Mouse (Mus musculus): ENCODE data around the gene Ppp1r3g. TPM values are rescaled to one million over a fixed set of nuclear protein-coding genes. Genes with fewer than 3 reads are reported as not detected.

The Ppp1r3g gene
- 2.9 and 3.0 TPM in 2 replicates for polyA plus RNA-seq (2014; fragmentation: Nextera tagmentation; extraction: Ambion mirVana)

- Histone ChIP-seq H3K4me3 (ENCODE audit: low read depth, low read length) (no peak within 1 kb of the TSS), H3K27ac (ENCODE audit: low read depth, low read length) (no peak within 1 kb of the TSS), H3K27me3 (ENCODE audit: control insufficient read depth, insufficient read depth, low read length) (no peaks in the 10 kb centered on the region), H3K9ac (ENCODE audit: low read length) (no peak within 1 kb of the TSS), H3K4me2 (ENCODE audit: low read depth, low read length, severe bottlenecking) (no peak within 1 kb of the TSS), H3K9me3 (ENCODE audit: control insufficient read depth, low read length) (no peaks in the 10 kb centered on the region), H3K4me1 (replicated peaks; ENCODE audit: control insufficient read depth, insufficient read depth, low read length) (no peaks in the 10 kb centered on the region), H3K36me3 (ENCODE audit: control insufficient read depth, insufficient read depth, low read length) (no peaks in the 10 kb centered on the region)
- WGBS, result 94% methylated on average over 1 of the region's 1 CpGs
- DNase-seq (ENCODE audit: low spot score), result no peak
- no peak for ATAC-seq (replicated peaks; ENCODE audit: low FRiP score)
Measured at GRCm38 (mm10) chr13:35958539-35958938, at the start of gene Ppp1r3g. Gene Ppp1r3g, plus strand, starts transcription at chr13:35958839.

DNA sequence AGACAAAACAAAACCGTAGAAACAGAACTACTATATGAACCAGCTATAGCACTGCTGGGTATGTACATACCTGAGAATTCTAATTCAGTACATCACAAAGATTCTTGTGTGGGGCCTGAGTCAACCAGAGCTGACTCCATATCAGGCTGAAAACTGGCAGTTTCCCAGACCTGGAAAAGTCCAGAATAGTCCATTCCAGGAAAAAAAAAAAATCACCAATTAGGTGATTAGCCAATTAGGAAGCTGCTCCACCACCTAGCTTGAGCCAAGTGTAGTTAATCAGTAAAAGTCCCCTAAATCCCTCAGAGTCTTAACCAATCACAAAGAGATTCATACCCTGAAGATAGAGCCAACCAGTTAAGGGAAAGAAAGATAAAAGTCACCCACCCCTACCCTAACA, 47.2 kb upstream of the Ppp1r3g start:
- DNase-seq (ENCODE audit: low spot score) (no peak), ATAC-seq (replicated peaks; ENCODE audit: low FRiP score) (no peak)
- no peak overlapping the region for H3K27ac ChIP-seq (ENCODE audit: low read depth, low read length)
- H3K4me2 ChIP-seq (ENCODE audit: low read depth, low read length, severe bottlenecking), result no peak overlapping the region
- WGBS, result 86% methylated on average over 1 of the region's 1 CpGs
- H3K9me3 ChIP-seq (ENCODE audit: control insufficient read depth, low read length), result no peaks in the 10 kb centered on the region
- H3K36me3 ChIP-seq (ENCODE audit: control insufficient read depth, insufficient read depth, low read length), result no peaks in the 10 kb centered on the region
- no peaks in the 10 kb centered on the region for H3K27me3 ChIP-seq (ENCODE audit: control insufficient read depth, insufficient read depth, low read length)
- no peak overlapping the region for H3K4me3 ChIP-seq (ENCODE audit: low read depth, low read length)
- H3K9ac ChIP-seq (ENCODE audit: low read length), result no peak overlapping the region
- H3K4me1 ChIP-seq (replicated peaks; ENCODE audit: control insufficient read depth, insufficient read depth, low read length), result no peaks in the 10 kb centered on the region

GRCm38 (mm10) chr13:35937991-35938390, 20.6 kb upstream of the Ppp1r3g start:
- H3K4me2 ChIP-seq (ENCODE audit: low read depth, low read length, severe bottlenecking), result no peak overlapping the region
- no peaks in the 10 kb centered on the region; the same call in 1 of the 2 replicates for H3K9me3 ChIP-seq (ENCODE audit: control insufficient read depth, low read length)
- DNase-seq (ENCODE audit: low spot score), result no peak
- H3K4me1 ChIP-seq (replicated peaks; ENCODE audit: control insufficient read depth, insufficient read depth, low read length), result no peaks in the 10 kb centered on the region
- H3K36me3 ChIP-seq (ENCODE audit: control insufficient read depth, insufficient read depth, low read length), result no peaks in the 10 kb centered on the region
- ATAC-seq (replicated peaks; ENCODE audit: low FRiP score), result no peak
- 84% methylated on average over 2 of the region's 2 CpGs for WGBS
- no peaks in the 10 kb centered on the region for H3K27me3 ChIP-seq (ENCODE audit: control insufficient read depth, insufficient read depth, low read length)
- H3K4me3 ChIP-seq (ENCODE audit: low read depth, low read length), result no peak overlapping the region
- no peak overlapping the region for H3K27ac ChIP-seq (ENCODE audit: low read depth, low read length)
- no peak overlapping the region for H3K9ac ChIP-seq (ENCODE audit: low read length)

GRCm38 (mm10) chr13:35939871-35940665, 18.6 kb upstream of the Ppp1r3g start:
- Histone ChIP-seq H3K27me3 (ENCODE audit: control insufficient read depth, insufficient read depth, low read length) (no peaks in the 10 kb centered on the region), H3K4me2 (ENCODE audit: low read depth, low read length, severe bottlenecking) (no peak overlapping the region), H3K36me3 (ENCODE audit: control insufficient read depth, insufficient read depth, low read length) (no peaks in the 10 kb centered on the region), H3K9me3 (ENCODE audit: control insufficient read depth, low read length) (no peaks in the 10 kb centered on the region; the same call in 1 of the 2 replicates), H3K4me1 (replicated peaks; ENCODE audit: control insufficient read depth, insufficient read depth, low read length) (no peaks in the 10 kb centered on the region), H3K27ac (ENCODE audit: low read depth, low read length) (no peak overlapping the region), H3K4me3 (ENCODE audit: low read depth, low read length) (no peak overlapping the region), H3K9ac (ENCODE audit: low read length) (no peak overlapping the region)
- no peak for ATAC-seq (replicated peaks; ENCODE audit: low FRiP score)
- WGBS, result 71% methylated on average over 18 of the region's 18 CpGs
- no peak for DNase-seq (ENCODE audit: low spot score)

DNA sequence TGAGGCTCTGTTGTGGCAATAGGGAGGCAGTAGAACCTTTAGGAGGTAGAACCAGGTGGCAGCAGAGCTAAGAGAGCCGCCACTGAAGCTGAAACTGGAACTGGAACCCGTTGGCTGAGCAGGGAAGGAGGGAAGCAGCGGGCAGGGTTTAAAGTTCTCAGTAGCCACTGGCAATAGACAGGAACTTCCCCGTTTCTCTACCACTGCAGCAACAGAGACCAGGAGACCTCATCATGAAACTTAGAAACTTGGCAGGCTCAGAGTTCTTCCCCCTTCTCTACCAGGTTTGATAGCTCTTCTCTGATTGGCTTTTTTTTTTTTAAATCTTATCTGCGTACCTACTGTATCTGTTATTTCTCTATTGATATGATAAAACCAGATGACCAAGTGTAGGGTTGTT, 17.7 kb upstream of the Ppp1r3g start:
- Histone ChIP-seq H3K27me3 (ENCODE audit: control insufficient read depth, insufficient read depth, low read length) (no peaks in the 10 kb centered on the region), H3K4me3 (ENCODE audit: low read depth, low read length) (no peak overlapping the region), H3K27ac (ENCODE audit: low read depth, low read length) (no peak overlapping the region), H3K4me1 (replicated peaks; ENCODE audit: control insufficient read depth, insufficient read depth, low read length) (no peaks in the 10 kb centered on the region), H3K9me3 (ENCODE audit: control insufficient read depth, low read length) (no peaks in the 10 kb centered on the region), H3K36me3 (ENCODE audit: control insufficient read depth, insufficient read depth, low read length) (no peaks in the 10 kb centered on the region), H3K4me2 (ENCODE audit: low read depth, low read length, severe bottlenecking) (no peak overlapping the region), H3K9ac (ENCODE audit: low read length) (no peak overlapping the region)
- no peak for ATAC-seq (replicated peaks; ENCODE audit: low FRiP score)
- no peak for DNase-seq (ENCODE audit: low spot score)
- 85% methylated on average over 5 of the region's 5 CpGs for WGBS

- H3K4me3 ChIP-seq (ENCODE audit: low read depth, low read length), result no peak overlapping the region
- H3K4me1 ChIP-seq (replicated peaks; ENCODE audit: control insufficient read depth, insufficient read depth, low read length), result no peaks in the 10 kb centered on the region
- H3K27ac ChIP-seq (ENCODE audit: low read depth, low read length), result no peak overlapping the region
- WGBS, result 84% methylated on average over 20 of the region's 20 CpGs
- H3K4me2 ChIP-seq (ENCODE audit: low read depth, low read length, severe bottlenecking), result no peak overlapping the region
- no peak for DNase-seq (ENCODE audit: low spot score)
- H3K9ac ChIP-seq (ENCODE audit: low read length), result no peak overlapping the region
- ATAC-seq (replicated peaks; ENCODE audit: low FRiP score), result no peak
- no peaks in the 10 kb centered on the region for H3K9me3 ChIP-seq (ENCODE audit: control insufficient read depth, low read length)
- H3K36me3 ChIP-seq (ENCODE audit: control insufficient read depth, insufficient read depth, low read length), result no peaks in the 10 kb centered on the region
- H3K27me3 ChIP-seq (ENCODE audit: control insufficient read depth, insufficient read depth, low read length), result no peaks in the 10 kb centered on the region
Measured at GRCm38 (mm10) chr13:35946659-35947353, 11.8 kb upstream of the Ppp1r3g start.

- peak; percentile 87 for DNase-seq (ENCODE audit: low spot score)
- no peaks in the 10 kb centered on the region for H3K36me3 ChIP-seq (ENCODE audit: control insufficient read depth, insufficient read depth, low read length)
- H3K4me3 ChIP-seq (ENCODE audit: low read depth, low read length), result no peak overlapping the region
- no peaks in the 10 kb centered on the region for H3K27me3 ChIP-seq (ENCODE audit: control insufficient read depth, insufficient read depth, low read length)
- no peaks in the 10 kb centered on the region for H3K9me3 ChIP-seq (ENCODE audit: control insufficient read depth, low read length)
- H3K4me2 ChIP-seq (ENCODE audit: low read depth, low read length, severe bottlenecking), result no peak overlapping the region
- no peak overlapping the region for H3K27ac ChIP-seq (ENCODE audit: low read depth, low read length)
- 26% methylated on average over 14 of the region's 14 CpGs for WGBS
- peak; percentile 46; the same call in 1 of the 2 replicates for ATAC-seq (replicated peaks; ENCODE audit: low FRiP score)
- H3K4me1 ChIP-seq (replicated peaks; ENCODE audit: control insufficient read depth, insufficient read depth, low read length), result no peaks in the 10 kb centered on the region
- no peak overlapping the region for H3K9ac ChIP-seq (ENCODE audit: low read length)
Measured at GRCm38 (mm10) chr13:35947354-35948000, 11.2 kb upstream of the Ppp1r3g start.

GRCm38 (mm10) chr13:35949814-35950455, 8.7 kb upstream of the Ppp1r3g start:
- Histone ChIP-seq H3K36me3 (ENCODE audit: control insufficient read depth, insufficient read depth, low read length) (no peaks in the 10 kb centered on the region), H3K4me1 (replicated peaks; ENCODE audit: control insufficient read depth, insufficient read depth, low read length) (no peaks in the 10 kb centered on the region), H3K27ac (ENCODE audit: low read depth, low read length) (no peak overlapping the region), H3K9me3 (ENCODE audit: control insufficient read depth, low read length) (no peaks in the 10 kb centered on the region), H3K9ac (ENCODE audit: low read length) (no peak overlapping the region), H3K4me3 (ENCODE audit: low read depth, low read length) (no peak overlapping the region), H3K27me3 (ENCODE audit: control insufficient read depth, insufficient read depth, low read length) (no peaks in the 10 kb centered on the region), H3K4me2 (ENCODE audit: low read depth, low read length, severe bottlenecking) (no peak overlapping the region)
- 92% methylated on average over 17 of the region's 17 CpGs for WGBS
- ATAC-seq (replicated peaks; ENCODE audit: low FRiP score) (no peak), DNase-seq (ENCODE audit: low spot score) (no peak)
